Mouse (Mus musculus): ENCODE measurements around the gene Fyttd1.
"Not testable (repeated sequence)": the region's sequence is repeated elsewhere in the genome, so short reads cannot be mapped to it uniquely, and the experiment has no call there.

Fyttd1 gene

DNA sequence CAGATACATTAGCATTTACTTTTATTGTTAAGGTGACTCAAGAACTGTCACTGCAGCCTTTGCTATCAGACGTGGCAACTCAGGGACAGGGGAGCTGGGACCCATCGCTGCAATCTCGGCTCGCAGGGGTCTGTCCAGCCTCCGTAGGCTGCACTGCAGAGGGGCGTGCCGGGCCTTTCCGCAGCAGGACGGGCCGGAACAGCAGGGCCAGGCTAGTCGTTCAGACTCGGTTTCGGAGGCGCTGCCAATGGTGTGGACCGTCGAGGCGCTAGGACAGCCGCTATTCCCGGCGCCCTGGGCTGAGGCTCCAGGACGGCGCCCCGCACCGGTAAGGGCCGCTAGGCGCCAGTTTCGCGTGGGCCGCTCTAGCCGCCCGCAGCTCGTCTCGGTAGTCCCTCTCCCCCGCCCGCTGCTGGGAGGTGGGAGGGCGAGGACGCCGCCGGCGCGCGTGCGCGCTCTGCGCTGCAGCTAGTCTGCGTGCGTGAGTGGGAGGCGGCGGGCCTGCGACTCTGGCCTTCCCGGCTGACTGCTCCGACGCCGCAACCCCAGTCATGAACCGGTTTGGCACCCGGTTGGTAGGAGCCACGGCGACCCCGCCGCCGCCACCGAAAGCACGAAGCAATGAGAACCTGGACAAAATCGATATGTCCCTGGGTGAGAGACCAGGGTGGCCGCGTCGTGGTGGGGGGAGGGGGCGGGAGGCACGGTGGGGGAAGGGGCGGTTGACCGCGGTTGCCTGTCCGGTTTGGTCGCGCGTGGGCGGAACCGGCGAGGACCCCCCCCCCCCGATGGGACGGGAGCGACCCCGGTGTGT is at the start of gene Fyttd1, which contains the start of gene Rubcn:
Gene Fyttd1 (plus strand): TSS at position 158 of the 814 bp plus-strand sequence.
Gene Rubcn (minus strand): TSS at position 424 of the 814 bp plus-strand sequence.
- peak; percentile 98 for DNase-seq

GRCm38 (mm10) chr16:32829104-32829503 is 48.2 kb upstream of the Fyttd1 start:
- DNase-seq, result no peak

DNA sequence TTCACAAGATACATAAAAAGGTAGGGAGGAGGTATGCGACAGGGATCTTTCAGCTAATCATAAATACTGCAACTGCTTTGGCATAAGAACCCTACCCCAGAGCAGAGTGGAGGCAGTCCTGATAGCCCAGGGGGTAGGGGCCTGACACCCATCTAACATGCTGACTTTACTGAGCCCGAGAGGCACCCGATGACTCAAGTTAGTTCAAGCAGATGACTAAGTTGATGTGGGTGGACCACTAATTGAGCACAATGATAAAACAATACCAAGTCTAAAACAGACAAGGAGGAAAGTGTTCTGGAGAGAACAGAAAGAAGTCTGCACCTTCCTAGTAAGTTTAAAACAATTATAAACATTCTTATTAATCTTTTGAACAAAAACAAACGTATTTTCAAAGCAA is 45.8 kb upstream of the Fyttd1 start:
- DNase-seq, result no peak

DNA sequence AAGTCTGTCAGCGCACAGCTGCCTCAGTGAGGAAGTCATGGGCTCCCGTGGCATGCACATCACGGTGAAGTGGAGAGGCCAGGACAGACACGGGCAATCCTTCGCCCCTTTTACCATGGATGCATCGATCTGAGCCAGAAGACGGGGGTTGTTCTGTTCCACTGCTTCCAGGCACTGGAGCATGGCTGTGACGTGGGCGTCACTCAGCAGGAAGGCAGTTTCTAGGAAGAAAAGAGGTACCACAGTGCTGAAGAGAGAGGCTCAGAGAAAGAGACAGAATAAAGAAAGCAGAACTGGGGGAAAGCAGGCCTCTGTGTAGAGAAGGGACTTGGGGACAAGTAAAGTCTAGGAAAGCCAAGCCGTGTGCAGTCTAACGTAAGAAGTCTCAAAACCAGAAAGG is 30.2 kb upstream of the Fyttd1 start:
- DNase-seq, result no peak

DNA sequence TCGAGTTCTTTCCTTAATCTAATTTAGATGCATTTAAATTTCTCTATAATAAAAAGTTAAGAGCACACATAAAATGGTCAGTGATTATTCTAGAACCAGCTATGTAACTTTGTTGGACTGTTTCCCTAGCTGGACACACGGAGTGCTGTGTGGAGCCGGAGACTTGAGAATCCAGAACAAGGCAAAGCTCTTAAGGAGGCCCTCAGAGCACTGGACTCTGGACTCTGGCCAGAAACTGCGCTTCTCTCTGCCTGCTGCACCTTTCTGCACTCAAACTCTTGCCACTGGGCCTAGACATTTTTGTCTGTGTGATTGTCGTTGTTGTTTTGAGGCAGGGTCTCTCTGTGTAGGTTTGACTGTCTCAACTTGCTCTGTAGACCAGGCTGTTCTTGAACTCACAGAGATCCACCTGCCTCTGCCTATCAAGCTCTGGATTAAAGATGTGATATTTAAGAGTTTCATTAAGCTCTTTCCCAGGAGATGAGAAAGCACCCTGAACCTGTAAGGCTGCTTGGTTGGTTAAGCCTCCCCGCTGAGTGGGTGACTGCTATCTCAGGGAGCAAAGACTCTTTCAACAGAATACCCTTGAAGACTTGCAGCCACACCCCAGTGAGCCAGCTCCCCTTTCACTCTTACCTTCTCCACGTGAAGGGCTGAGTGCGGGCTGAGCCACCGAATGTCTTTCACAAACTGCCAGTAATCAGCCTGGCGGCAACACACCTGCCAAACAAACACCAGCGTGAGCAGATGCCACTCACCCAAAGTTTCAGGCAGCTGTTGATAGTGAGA is 28.1 kb upstream of the Fyttd1 start:
- peak; percentile 56 for DNase-seq

GRCm38 (mm10) chr16:32853492-32854049 is 23.7 kb upstream of the Fyttd1 start:
- peak; percentile 32 for DNase-seq

DNA sequence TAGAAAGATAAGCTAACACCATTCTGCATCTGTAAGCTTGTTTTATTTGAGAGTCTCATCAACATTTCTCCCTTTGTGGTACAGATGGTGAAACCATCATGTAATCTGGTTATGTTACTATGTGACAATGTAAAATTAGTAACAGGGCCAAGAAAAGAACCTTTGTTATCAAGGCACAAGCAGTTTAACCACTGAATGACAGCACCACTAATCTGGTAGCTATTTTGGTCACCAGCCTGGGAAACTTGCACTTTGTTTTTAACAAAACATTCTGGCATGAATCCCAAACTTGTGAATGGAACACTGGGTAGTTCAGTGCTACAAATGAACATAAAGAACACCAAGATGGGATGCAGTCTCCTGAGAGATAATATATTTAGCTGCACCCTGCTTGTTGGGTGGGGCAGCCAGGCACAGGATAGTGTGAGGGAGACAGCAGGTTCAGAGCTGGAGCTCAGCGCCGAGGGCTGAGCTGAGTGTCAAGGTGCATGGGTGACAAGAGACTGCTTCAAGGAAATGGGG is 23.2 kb upstream of the Fyttd1 start:
- peak; percentile 11 for DNase-seq

GRCm38 (mm10) chr16:32856751-32857150 is 20.5 kb upstream of the Fyttd1 start:
- no peak for DNase-seq

DNA sequence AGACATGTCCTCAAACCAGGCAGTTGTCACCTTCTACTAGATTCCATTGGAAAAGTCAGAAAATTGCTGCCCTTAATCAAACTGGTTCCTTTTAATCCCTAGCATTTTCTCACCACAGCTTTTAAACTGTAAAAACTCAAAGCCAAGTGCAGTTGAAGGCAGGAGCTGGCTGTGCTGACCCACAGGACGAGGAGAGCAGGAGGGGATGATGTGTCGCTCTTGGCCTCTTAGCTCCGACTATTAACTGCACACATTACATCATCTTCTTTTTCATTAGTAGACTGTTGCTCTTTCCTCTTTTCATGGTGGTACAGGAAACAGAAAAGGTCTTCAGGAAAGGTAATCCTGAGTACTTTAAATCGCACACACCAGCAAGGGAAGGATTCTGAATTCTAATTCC is 18.9 kb upstream of the Fyttd1 start:
- no peak for DNase-seq

DNA sequence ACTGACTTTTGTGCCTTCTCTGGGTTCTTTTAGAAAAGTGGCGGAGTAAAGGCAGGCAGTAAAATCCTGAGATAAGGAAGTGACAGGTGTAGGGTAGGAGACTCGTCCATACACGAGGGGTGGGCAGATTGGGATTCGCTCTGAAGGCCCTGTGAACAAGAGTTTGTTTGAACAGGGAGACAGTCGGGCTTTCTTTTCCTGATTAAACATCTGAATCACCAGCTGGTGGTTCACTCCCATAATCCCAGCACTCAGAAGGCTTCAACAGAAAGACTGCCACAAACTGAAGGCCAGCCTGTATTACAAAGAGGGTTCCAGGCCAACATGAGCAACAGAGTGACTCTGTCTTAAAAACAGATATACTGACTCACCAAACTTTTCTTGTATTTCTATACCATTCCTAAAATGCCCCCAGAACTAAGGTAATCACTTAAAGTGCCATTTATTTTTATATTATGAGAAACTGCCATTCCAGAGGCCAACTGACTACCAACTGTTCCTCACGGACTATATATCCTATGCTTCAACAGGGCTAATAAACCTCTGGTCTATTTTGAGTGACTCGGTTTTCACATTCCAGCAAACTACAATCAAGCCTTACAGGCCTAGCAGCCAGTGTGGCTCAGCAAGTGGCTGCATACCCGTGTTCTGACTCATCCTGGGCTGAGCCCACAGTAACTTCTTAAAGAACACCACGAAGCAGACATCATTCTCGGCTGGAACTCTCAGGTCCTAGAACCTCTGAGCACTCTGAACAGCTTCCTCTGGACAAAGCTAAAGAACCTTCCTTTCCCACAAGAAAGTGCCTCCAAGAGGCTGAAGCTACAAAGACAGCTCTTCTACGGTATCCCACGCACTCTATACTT is 18.3 kb upstream of the Fyttd1 start:
- peak; percentile 26 for DNase-seq

GRCm38 (mm10) chr16:32861813-32862385 is 15.4 kb upstream of the Fyttd1 start:
- DNase-seq, result no peak

GRCm38 (mm10) chr16:32865401-32865800 is 11.9 kb upstream of the Fyttd1 start:
- DNase-seq, result no peak

DNA sequence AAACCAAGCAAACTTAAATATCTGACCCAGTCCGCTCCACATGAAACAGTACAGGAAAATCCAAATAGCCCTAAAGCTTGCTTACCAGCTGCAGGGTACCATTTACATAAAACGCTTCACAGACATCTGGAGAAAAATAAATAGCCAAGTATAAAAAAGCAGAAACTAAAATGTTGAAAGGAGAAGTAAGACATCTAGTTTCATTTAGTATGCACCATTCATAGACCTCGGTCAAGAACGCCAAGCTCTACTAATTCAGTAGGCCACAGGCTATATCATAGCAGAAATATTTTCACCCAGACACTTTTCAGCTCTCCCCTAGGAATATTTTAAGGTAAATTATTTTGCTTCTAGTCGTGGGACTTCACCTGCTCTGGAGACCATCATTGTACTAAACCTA is 10.6 kb upstream of the Fyttd1 start:
- no peak for DNase-seq

GRCm38 (mm10) chr16:32867919-32868552 is 9.3 kb upstream of the Fyttd1 start:
- DNase-seq, result peak; percentile 93

DNA sequence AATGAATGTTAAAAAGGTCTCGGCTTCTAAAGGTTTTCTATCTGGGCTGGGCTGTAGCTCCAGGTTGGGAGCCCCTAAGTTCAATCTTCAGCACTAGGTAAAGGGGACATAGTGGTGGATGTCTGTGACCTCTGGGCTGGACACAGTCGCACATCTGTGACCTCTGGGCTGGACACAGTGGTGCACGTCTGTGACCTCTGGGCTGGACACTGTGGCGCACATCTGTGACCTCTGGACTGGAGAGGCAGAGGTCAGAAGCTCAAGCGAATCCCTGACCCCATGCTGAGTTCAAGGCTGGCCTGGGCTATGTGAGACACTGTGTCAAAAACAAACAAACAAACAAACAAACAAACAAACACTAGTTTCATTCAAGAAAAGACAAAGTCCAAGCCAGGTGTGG is 7.1 kb upstream of the Fyttd1 start:
- DNase-seq, result no peak

DNA sequence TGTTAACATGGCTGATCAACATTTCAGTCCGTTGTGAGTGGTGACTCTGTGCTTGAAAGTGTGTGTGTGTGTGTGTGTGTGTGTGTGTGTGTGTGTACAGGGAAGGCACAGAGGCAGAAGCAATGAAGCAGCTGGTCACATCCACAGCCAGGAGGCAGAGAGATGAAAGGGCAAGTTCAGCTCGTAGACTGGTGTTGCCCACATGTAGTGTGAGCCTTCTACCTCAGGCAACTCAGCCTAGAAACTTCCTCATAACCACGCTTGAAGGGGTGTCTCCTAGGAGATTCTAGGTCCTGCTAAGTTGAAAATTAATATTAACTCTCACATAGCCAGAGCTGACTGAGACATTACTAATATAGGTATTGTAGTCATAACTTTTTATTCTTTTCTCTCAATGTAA is 3.9 kb upstream of the Fyttd1 start:
- DNase-seq, result peak; percentile 22

DNA sequence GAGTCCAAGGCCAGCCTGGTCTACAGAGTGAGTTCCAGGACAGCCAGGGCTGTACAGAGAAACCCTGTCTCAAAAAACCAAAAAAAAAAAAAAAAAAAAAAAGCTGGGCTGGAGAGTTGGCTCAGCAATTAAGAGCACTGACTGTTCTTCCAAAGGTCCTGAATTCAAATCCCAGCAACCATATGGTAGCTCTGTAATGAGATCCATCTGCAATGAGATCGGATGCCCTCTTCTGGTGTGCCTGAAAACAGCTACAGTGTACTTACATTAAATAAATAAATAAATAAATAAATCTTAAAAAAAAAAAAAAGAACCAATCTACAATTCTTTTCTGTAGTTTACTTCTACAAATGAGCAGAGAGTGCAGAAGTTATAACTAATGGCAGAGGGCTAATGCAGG is 2.0 kb upstream of the Fyttd1 start:
- DNase-seq, result not testable (repeated sequence)

- peak; percentile 30 for DNase-seq
These were observed 1.5 kb upstream of the Fyttd1 start for GRCm38 (mm10) chr16:32875847-32876246.

- DNase-seq, result no peak
These were observed 469 bp upstream of the Fyttd1 start for GRCm38 (mm10) chr16:32876831-32877230.

DNA sequence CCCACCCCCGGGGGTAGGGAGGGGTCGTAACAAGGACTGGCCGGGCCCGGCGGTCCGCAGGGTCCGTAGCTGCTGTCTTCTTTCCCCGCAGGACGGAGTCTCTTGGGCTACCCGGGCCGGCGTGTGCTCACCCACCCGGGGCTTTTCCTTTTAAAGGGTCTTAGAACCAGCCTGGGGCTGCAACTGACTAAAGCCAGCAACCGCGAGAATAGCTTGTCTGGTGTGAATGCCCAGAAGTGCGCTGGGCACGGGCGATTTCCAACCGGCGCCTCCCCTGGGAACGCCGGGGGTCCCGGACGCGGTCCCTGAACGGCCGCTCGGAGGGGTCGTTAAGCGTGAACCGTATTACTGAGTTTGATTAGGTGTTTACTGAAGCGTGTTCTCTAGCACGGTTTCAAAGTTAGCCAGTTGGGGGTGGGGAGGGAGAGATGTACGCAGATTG is 878 bp downstream of the Fyttd1 start:
- no peak for DNase-seq
